Mouse (Mus musculus): Measurements from ENCODE around the gene Mzf1.

DNA sequence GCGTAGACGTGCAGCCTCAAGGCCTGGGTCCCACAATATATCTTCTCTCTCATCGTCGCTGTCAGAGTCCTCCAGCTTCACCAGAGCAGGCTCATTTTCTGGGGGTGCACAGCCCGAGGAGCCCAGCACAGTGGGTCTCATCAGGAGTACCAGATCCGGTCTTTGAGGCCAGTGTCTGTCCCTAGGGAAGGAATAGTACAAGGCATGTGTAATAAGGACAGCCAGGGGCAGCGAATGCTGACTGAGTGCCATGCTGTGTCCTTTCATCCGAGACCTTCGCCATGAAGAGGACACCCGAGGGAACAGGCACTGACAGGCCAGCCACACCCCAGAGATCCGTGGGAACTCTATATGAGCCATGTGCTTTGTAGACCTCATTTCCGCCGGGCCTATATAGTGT is 1.6 kb downstream of the Mzf1 start:
- TF ChIP-seq EP300 (IDR thresholded peaks at IDR 0.05; ENCODE audit: low read depth), result no peak
- TF ChIP-seq CTCF (IDR thresholded peaks at IDR 0.05; ENCODE audit: low read depth), result no peak
